Mouse (Mus musculus): ENCODE results near the gene Myo6. TPM values are rescaled to one million over a fixed set of nuclear protein-coding genes. Genes with fewer than 3 reads are reported as not detected.

The Myo6 gene
- total RNA-seq, 1 experiment from 2014 or later = 14.0 TPM

DNA sequence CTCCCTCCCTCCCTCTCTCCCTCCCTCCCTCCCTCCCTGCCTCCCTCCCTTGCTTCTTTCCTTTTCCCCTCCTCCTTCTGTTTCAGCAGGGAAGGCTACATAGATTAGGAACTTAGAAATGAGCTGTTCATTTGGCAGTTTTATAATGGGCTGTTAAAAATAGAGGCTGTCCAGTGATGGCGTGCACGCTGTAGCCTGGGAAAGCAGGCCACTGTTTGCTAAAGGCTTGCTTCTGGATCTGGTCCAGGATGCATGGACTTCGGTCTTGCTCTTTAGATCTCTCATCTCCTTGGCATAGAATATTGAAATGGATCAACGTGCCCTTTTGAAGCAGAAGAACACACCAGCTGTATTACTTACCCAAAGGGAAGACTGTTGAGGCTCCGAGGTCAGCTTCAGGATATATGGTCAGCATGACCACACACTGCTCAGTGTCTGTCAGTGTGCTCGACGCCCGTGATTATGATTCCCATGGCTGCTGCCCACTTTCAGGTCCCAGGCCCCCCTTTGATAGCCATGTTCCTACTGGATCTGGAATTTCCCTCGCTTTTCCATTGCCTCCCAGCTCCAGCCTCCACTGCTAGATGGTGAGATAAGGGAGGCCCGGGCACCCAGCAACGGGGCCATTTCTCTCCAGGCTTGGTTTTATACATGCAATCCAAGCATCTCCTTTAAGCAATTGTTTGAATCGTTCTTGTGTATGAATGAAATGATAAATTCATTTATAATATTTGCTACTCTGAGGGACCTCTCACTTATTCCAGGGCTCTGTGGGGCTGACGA lies 12.1 kb downstream of the Myo6 start:
- ATAC-seq (replicated peaks in 1 of 2; ENCODE audit: insufficient read depth in 1 of 2, low FRiP score in 2 of 2, low TSS enrichment in 1 of 2, low read depth in 1 of 2, poor library complexity in 2 of 2, severe bottlenecking in 2 of 2) = no peak

DNA sequence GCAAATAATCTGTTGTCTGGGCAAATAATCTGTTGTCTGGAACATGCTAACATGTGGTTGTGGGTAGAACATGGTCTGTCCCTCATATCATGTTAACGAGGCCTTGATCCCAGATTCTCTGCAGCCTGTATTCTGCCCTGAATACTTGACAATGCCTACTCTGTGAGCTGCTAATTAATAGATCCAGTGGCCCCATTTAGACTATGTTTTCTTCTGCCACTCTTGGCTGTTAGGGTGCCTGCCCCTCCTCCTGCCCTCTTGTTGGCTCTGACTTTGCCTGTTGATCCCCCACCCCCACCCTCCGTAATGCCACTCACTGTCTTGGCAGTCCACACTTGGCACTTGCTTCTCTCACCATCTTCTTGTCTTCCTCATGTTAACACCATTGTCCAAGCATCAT lies 13.8 kb downstream of the Myo6 start:
- ATAC-seq (replicated peaks in 1 of 2; ENCODE audit: insufficient read depth in 1 of 2, low FRiP score in 2 of 2, low TSS enrichment in 1 of 2, low read depth in 1 of 2, poor library complexity in 2 of 2, severe bottlenecking in 2 of 2) = no peak

DNA sequence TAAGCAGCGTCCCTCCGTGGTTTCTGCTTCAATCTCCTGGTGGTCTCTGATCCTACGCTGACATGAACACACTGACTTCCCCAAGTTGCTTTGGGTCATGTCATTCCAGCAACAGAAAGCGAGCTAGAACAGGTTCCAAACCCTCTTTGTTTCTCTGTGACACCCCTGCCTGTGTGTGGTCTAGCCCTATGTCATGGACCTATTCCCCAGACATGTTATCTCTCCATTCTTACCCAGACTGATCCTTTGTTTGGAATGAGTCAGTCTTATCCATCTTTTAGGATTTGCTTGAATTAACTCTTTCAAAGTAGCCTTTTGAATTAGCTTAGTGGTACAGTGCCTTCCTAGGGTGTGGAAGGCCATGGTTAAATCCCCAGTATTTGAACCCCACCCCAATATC lies 14.9 kb downstream of the Myo6 start:
- ATAC-seq (replicated peaks in 1 of 2; ENCODE audit: insufficient read depth in 1 of 2, low FRiP score in 2 of 2, low TSS enrichment in 1 of 2, low read depth in 1 of 2, poor library complexity in 2 of 2, severe bottlenecking in 2 of 2) = no peak

DNA sequence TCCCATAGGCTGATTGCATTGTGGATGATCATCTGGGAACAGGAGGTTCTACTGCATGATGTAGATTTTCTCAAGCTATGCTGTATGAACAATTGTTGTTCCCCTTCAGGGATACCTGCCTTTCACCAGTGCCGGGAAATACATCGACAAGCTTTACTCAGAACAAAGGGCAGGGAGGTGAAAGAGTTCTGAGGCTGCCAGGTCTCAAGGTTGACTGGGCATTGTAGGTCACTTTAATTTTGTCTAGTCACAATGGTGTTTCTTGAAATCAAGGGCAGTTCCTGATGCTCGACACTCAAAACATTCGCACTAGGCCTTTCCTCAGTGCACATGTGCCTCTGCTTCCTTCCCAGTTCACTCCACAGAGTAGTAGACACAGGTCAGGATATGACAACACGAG lies 15.9 kb downstream of the Myo6 start:
- no peak for ATAC-seq (replicated peaks in 1 of 2; ENCODE audit: insufficient read depth in 1 of 2, low FRiP score in 2 of 2, low TSS enrichment in 1 of 2, low read depth in 1 of 2, poor library complexity in 2 of 2, severe bottlenecking in 2 of 2)

DNA sequence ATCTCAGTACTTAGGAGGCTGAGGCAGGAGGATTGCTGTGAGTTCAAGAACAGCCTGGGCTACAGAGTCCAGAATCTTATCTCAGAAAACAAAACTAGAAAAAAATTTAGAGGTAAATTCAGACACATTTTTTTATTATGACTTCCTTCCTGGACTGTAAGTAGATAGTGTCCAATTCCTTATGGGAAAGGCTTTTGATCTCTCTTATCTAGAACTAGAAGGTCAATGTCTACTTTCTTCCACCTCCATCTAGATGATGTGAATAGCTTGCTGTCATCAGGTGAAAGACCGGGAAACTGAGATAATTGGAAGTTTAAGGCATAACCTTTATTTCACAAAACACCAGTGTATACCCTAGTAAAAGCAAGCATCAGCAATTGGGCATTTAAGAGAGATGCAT lies 16.9 kb downstream of the Myo6 start:
- no peak for ATAC-seq (replicated peaks in 1 of 2; ENCODE audit: insufficient read depth in 1 of 2, low FRiP score in 2 of 2, low TSS enrichment in 1 of 2, low read depth in 1 of 2, poor library complexity in 2 of 2, severe bottlenecking in 2 of 2)

DNA sequence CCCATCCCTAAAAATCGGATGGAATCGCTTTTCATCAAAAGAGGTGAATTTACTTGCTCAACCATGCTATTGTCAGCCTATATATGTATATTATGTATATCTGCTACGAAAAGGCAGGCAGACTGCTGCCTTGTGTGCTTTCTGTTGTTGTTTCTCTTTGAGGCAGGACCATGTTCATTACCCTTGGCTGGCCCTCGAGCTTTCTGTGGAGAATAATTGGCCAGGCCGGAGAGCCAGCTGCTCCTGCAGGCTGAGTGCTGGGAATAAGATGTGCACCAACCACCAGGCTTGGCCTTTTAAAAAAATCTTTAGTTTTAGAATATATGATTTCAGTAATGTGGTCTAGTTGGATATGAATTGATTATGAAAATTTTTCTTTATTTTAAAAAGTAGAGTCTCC lies 19.3 kb downstream of the Myo6 start:
- ATAC-seq (replicated peaks in 1 of 2; ENCODE audit: insufficient read depth in 1 of 2, low FRiP score in 2 of 2, low TSS enrichment in 1 of 2, low read depth in 1 of 2, poor library complexity in 2 of 2, severe bottlenecking in 2 of 2) = no peak

DNA sequence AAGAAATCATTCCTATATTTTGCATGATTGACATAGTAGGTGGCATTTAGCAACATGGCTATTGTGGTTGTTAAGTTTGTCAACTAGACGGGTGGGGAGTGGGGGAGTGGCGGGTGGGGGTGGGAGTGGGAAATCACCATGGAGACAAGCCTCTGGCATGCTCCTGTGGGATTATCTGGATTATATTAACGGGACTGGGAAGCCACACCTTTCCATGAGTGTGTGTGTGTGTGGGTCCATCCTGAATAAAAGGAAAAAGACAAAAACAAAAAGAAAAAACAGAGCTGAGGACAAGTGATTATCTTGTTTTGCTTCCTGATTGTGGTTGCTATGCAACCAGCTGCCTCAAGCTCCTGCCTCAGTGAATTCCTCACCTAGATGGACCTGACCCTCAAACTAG lies 20.9 kb downstream of the Myo6 start:
- no peak for ATAC-seq (replicated peaks in 1 of 2; ENCODE audit: insufficient read depth in 1 of 2, low FRiP score in 2 of 2, low TSS enrichment in 1 of 2, low read depth in 1 of 2, poor library complexity in 2 of 2, severe bottlenecking in 2 of 2)

DNA sequence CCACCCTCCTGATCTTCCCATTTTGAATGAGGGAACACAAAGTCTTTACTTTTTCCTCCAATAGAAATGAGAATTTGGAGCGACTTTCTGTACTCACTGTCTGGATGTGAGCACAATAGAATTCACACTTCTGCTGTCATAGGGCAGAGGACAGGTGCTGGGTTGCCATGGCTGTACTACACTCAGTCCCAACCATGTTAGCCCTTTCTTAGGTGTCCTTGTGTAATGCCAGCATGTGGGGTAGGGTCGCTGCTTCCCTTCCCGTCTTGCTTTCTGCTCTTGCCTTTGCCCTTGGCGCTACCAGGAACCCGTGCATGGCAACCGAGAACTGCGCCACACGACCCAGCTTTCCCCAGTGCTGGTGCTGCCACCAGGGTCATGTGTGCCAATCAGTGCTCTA lies 21.9 kb downstream of the Myo6 start:
- ATAC-seq (replicated peaks in 1 of 2; ENCODE audit: insufficient read depth in 1 of 2, low FRiP score in 2 of 2, low TSS enrichment in 1 of 2, low read depth in 1 of 2, poor library complexity in 2 of 2, severe bottlenecking in 2 of 2) = no peak

DNA sequence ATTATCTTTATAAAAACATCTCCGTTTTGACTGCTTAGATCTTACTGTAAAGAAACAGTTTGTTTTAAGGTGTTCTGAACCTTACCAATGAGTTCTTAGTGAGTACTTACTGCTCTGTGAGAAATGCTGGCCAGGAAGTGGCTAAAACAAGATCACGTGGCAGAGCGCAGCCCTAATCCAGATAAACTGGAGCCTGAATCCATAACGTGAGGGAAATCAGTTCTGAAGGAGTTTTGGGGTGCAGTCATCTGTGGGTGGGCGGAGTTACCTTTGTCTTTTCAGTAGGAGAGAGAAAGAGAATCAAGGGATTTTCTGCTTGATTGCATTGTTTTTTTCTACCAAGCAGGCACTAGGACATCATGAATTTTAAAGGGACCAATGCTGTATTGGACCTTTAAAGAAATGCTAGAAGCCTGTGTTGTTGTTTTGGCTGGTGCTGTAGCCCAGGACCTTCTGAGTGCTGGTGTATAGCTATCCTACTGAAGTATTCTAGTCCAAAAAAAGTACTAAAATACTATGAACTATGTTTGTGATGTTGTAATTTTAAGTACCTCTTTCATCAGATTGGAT lies 23.6 kb downstream of the Myo6 start:
- no peak for ATAC-seq (replicated peaks in 1 of 2; ENCODE audit: insufficient read depth in 1 of 2, low FRiP score in 2 of 2, low TSS enrichment in 1 of 2, low read depth in 1 of 2, poor library complexity in 2 of 2, severe bottlenecking in 2 of 2)

DNA sequence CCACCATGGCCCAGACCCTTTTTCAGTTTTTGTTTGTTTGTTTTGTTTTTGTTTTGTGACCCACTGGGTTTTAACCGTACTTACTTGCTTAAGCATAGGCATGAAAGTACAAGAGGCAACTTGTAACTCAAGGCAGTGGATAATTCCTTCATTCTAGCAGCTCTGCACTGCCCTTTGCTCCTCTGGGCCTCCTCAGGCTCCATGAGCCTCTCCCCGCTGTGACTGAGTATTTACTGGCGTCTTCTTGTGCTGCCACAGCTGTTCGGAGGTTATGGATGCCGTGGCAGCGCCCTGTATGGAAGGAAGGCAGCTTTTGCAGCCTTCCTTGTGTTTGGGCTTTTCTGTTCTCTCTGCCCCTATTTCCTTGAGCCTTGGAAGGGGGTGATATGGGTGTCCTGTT lies 26.4 kb downstream of the Myo6 start:
- no peak for ATAC-seq (replicated peaks in 1 of 2; ENCODE audit: insufficient read depth in 1 of 2, low FRiP score in 2 of 2, low TSS enrichment in 1 of 2, low read depth in 1 of 2, poor library complexity in 2 of 2, severe bottlenecking in 2 of 2)

DNA sequence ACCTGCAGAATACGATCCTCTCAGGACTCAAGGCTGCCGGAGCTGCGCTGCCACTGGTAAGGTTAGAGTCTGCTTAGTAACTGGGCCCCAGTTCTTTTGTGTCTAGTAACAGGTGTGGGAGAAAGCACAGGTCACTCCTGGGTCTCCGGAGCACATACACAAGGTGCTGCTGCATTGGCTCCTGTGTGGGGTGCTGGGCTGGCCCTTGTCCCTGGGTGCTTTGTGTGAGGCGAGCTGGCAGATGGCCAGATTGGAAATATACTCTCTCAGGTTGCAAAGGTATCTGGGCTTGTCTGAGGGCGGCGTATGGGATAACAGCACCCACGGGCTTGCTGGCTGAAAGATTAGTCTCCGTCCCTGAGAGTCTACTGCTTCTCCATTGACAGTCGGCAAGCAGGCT lies 27.5 kb downstream of the Myo6 start:
- ATAC-seq (replicated peaks in 1 of 2; ENCODE audit: insufficient read depth in 1 of 2, low FRiP score in 2 of 2, low TSS enrichment in 1 of 2, low read depth in 1 of 2, poor library complexity in 2 of 2, severe bottlenecking in 2 of 2) = no peak

DNA sequence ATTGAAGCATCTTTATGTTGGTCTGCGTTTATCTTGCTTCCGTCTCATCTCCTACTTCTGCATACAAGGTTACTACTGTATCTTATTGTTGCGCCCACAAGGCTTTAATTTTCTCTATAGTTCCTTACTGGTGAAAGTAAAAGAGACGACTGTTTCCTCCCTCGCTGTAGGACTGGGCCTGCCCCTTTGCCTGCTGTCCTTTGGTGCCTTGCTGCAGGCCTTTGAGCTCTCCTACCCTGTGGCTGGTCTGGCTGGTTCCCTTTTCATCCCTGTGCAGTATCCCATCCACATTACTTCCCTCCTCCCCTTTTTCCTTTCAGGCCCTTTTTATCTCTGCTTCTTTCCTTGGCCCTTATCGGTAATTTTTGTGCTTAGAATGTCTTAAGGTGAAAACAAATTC lies 29.6 kb downstream of the Myo6 start:
- ATAC-seq (replicated peaks in 1 of 2; ENCODE audit: insufficient read depth in 1 of 2, low FRiP score in 2 of 2, low TSS enrichment in 1 of 2, low read depth in 1 of 2, poor library complexity in 2 of 2, severe bottlenecking in 2 of 2) = no peak

DNA sequence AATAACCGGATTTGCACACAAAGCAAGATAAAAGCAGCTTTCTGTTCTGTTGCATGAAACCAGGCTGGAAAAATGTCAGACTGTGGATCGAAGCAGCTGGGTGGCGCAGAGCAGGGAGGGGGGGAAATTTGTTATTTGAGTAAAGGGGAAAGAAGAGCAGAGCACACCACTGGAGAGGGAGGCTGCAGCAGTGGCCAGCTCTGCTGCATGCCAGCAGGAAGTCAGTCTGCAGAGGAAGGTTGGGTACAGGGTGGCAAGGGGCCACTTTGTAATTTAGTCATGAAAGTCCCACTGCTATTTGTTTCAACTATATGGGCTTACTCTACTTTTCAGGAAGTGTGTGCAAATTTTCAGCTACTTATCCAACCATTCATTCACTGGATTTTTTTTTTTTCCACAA lies 31.3 kb downstream of the Myo6 start:
- no peak for ATAC-seq (replicated peaks in 1 of 2; ENCODE audit: insufficient read depth in 1 of 2, low FRiP score in 2 of 2, low TSS enrichment in 1 of 2, low read depth in 1 of 2, poor library complexity in 2 of 2, severe bottlenecking in 2 of 2)

DNA sequence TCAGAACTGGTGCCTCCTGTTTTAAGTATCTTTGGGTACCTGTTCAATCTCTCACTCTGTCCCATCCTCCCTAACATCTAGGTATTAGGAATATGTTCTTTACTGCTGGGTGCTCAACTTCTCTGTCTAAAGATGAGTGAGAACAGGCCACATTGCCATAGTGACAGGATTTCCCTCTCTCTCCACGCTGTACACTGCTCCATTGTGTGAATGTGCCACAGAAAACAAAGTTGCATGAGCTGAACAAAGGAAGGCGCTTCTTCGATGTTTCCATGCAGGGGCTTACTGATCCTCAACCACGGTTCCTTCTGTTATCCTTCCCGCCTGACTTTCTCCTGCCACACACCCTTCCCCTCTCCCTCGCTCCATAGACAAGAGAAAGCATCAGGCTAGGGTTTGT lies 32.4 kb downstream of the Myo6 start:
- no peak for ATAC-seq (replicated peaks in 1 of 2; ENCODE audit: insufficient read depth in 1 of 2, low FRiP score in 2 of 2, low TSS enrichment in 1 of 2, low read depth in 1 of 2, poor library complexity in 2 of 2, severe bottlenecking in 2 of 2)

DNA sequence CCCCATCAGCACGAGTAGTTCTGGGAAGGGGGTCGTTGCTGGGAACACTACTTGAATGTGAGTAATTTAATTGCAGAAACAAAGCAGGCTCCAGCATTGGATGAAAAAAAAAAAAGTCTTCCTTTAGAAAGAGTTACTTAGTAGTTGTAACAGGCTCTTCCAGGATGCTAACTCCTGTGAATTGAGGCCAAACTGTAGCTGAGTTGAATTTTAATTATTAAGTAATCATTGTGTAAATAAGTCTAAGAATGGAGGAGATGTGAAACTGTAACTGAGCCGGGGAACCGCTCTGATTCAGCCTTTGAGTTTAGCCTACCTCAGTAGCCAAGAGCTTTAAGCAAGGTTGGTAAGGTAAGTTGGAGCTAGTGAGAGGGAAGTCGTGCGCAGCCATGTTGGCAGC lies 36.0 kb downstream of the Myo6 start:
- no peak for ATAC-seq (replicated peaks in 1 of 2; ENCODE audit: insufficient read depth in 1 of 2, low FRiP score in 2 of 2, low TSS enrichment in 1 of 2, low read depth in 1 of 2, poor library complexity in 2 of 2, severe bottlenecking in 2 of 2)

DNA sequence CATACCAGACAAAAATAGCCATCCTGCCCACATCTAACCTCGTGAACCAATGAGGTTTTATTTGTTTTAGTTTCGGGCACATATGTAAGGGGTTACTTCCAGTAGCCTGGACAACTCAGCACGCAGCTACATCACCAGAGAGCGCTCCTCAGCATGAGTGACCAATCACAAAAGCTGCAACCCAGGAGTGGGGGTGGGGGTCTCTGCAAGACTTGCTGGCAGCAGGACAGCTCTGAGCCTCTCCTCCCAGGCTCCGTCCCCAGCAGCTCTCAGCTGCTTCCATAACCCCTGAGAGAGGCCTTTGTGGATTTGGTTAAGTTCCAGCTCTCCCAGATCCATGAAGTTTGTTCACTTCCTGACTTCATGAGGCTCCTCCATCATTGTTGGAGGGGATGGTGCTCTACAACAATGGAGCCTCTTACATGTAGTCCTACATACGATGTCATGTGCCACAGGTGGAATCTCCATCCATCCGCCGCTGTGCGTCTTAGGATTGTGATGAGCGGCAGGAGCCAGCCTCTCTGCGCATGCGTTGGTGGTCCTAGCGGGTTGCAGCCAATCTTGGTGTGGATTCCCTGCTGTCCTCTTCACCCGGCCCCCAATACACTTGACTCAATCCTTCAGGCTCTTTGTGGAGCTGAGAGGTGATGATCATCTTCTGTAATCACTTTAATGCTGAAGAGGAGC lies 37.7 kb downstream of the Myo6 start:
- ATAC-seq (replicated peaks in 1 of 2; ENCODE audit: insufficient read depth in 1 of 2, low FRiP score in 2 of 2, low TSS enrichment in 1 of 2, low read depth in 1 of 2, poor library complexity in 2 of 2, severe bottlenecking in 2 of 2) = no peak

DNA sequence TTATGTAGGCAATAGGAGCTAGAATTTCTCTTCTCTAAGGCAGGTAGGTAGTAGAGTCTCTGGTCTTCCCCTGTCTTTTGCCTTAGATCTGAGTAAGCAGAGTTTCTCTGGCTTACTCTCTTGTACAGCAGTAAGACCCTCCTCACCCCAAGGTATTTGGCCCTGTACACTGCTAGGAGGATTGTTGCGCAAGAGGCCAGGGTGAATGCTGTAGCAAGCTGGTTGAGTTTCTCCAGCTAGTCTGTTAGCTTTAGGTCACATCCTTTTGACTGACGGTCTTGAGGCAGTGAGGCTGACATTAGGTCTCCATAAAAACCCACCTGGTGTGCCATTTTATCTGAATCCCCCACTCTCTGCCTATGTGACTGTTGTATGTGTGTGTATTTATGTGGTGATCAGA lies 43.9 kb downstream of the Myo6 start:
- no peak for ATAC-seq (replicated peaks in 1 of 2; ENCODE audit: insufficient read depth in 1 of 2, low FRiP score in 2 of 2, low TSS enrichment in 1 of 2, low read depth in 1 of 2, poor library complexity in 2 of 2, severe bottlenecking in 2 of 2)

DNA sequence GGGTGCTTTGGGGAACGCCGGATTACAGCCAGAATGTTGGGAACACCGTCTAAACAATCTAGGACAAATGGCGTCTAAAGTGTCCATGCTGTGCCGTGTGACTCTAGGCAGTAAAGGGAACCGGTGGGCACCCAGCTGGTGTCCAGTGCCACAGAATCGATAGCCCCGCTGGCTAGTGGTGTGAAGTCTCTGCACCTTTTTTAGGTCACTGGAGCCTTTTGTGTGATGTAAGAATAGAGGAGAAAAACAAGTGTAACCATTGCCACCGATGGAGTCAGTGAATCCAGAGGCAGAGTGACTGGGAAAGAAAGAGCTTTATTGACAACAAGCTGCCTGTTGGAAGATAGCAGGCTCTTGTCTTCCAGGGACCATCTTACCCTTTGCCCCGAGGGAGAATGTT lies 44.6 kb downstream of the Myo6 start:
- no peak for ATAC-seq (replicated peaks in 1 of 2; ENCODE audit: insufficient read depth in 1 of 2, low FRiP score in 2 of 2, low TSS enrichment in 1 of 2, low read depth in 1 of 2, poor library complexity in 2 of 2, severe bottlenecking in 2 of 2)

DNA sequence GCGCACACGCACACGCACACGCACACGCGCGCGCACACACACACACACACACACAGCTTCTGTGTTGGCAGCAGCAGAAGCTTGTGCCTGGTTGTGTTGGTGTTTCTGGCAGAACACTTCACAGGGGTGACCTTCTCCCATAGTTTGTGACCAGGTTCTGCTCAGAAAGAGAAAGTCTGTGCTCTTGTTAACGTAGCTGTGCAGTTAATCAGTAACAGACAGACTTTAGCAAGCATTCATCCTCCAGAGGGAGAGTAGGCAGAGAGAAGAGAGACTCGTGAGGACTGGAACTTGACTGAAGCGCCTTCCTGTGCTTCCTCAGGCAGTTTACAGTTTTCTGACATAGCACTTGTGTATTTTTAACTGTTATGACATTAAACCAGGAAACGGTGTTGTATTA lies 45.3 kb downstream of the Myo6 start:
- no peak for ATAC-seq (replicated peaks in 1 of 2; ENCODE audit: insufficient read depth in 1 of 2, low FRiP score in 2 of 2, low TSS enrichment in 1 of 2, low read depth in 1 of 2, poor library complexity in 2 of 2, severe bottlenecking in 2 of 2)
